Mouse (Mus musculus) 3134 (cell line): Measurements from ENCODE around the gene Gas6.

Source experiments
- DNase-seq: peaks from one replicate; pipeline ENCODE4 v3.0.0-alpha.2; 2011; ENCODE audit warnings: low spot score; ENCODE audit not compliant: insufficient read length; ENCODE audit errors: extremely low read depth

Gas6 gene

DNA sequence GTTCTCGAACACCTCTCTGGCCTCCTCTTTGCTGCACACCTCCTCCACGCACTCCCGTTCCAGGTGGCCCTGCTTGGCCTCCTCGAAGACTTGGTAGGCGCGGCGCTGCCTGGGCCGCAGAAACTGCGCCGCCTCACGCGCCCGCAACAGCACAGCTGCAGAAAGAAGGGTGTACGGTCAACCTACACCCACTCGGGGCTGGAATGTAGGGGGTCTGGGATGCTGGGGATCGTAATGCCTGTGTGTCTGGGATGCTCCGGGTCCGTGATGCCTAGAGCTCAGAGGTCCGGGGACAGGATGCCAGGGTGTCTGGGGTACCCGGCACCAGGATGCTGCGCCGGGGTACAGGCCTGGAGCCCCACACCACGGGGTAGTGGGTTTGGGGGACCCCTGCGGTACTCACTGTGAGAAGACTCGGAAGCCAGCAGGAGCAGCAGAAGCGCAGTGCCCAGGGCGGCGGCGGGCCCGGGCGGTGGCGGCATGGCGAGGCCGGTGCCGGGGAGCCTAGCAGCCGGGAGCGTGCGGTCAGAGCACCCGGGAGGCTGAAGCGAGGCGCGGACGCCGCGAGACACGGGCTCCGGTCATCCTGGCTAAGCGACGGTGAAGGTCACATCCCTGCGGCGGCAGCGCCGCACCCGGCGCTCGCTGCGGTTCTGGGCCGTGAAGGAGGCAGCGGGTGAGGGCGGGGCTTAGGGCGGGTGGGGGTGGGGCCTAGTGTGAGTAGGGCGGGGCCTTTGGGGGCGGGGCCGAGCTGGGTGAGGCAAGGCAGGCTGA, at the start of gene Gas6:
Gene Gas6, minus strand, starts transcription at position 633 of the 774 bp plus-strand sequence.
- no peak for DNase-seq

DNA sequence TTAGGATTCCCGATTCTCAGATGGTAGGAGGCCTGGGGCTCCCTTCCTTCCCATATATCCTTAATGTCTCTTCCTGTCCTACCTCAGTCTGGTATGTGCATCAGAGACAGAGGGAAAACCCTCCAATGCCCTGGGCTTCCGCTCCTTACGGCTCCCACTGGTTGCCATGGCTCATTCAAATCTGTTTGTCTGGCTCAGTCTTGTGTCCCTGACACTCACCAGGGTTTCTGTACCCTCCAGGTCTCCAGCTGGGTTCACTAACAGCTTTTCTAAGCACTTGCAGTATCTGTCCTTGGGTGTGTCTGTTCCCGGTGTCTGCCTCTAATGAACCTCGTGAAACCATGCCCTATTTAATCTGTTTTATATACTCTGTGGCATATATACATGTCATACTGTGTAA, 47.2 kb upstream of the Gas6 start:
- no peak for DNase-seq

DNA sequence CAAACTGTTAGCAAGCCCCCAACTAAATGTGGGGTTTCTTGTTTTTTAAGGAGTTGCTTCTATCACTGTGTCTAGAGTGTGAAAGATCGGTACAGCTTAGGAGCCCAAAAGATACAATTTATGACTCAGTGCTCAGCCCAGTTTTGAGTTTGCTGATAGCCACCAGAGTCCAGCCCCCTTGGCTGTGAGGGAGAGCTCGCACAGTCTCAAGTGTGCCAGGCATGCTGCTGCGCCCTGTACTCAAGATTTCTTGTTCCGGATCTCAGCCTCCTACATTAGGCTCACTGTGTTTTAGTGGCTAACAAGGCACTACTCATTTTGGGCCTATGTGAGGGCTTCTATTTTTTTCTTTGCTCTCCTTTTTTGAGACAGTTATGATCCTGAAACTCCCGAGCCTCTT, 45.8 kb upstream of the Gas6 start:
- DNase-seq: no peak

DNA sequence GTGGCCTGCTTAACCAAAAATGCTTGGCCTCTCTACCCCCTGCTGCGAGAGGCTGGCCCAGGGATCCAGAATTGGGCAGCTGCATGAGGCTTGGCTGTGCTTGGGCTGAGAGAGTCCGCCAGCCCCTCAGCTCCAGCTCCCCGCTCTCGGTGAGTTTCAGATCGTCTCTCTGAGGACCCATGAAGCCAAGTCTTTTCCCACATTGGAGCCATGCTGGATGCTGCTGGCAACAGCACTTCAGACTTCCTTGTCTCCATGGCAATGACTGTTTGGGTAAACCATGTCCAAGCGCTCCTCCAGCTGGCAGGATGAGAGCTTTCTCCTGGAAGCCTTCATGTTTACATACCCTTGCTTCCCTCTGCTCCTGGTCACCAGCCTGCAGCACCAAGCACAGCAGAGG, 44.5 kb upstream of the Gas6 start:
- DNase-seq: peak; percentile 65

DNA sequence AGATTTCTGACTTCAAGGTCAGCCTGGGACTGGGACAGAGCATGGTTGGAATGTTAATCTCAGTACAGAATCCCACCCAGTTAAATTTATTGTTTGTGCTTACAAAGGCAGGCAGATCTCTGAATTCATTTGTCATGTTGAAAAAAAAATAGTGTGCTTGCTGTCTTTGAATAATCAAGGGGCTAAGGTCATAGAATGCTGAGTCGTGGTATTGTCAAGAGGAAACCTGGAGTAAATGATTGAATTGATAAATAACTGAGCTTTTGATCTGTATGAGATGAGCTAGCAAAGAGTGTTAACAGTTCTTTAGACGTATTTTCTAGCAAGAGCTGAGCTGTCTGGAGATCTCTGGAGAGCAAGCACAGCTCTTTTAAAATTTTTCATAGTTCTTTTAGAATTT, 42.8 kb upstream of the Gas6 start:
- DNase-seq: no peak

DNA sequence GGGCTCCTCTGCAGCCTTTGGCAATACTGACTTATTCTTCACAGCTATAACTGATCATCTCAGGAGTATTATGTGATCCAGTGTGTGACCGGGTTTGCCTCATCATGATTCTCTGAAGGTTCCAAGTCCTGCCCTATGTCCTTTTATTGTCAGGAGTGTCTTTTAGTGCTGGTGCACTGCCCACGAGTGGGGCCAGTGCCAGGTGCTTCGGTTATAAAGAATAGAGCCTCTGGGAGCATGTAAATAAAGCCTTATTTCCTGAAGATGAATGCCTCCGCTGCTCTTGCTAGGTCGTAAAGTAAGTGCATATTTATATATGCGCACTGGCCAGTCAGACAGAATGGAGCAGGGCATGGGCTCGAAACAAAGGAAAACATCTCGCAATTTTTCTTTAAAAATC, 38.8 kb upstream of the Gas6 start:
- no peak for DNase-seq

DNA sequence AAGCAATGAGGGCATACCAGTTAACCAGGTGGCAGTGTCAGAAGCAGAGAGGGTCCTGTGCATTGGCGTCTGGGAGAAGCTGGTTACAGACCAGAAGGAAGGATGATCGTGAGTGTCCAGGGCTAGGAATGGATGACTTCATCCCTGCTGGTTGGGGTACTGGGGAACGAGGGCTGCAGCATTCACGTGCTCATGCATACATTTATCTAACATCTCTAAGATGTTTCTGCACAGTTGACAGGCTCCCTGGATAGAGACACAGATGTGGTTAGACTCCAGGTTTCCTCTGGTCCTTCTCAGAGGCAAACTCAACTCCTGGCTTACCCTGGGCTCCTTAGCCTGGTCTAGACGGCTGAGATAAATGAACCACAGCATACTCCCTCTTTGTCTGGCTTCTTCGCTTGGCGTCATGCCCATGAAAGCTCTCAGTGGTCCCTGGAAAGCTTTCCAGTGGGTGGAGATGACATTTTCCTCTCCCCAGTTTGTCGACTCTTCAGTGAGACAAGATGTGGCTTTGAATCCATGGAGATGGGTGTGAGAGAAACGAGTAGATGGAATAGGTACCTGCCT, 37.4 kb upstream of the Gas6 start:
- DNase-seq: no peak

DNA sequence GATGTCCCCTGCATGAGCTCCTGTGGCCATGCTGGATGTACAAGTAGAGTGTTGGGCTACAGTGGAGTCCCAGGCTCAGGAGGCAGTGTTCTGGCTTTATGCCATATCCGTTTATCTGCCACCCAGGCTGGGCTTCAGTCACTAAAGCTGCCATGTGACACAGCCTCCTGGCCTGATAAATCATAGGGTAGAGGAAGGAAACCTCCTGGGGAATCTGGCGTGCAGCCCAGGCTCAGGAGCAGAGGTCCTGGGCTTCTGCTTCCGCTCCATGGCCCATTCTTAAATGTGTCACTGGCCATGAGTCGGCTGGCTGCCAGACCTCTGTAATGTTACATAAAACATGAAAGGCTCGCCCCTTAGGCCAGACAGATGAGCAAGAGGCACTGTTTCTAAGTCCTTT, 36.7 kb upstream of the Gas6 start:
- DNase-seq: peak; percentile 83

DNA sequence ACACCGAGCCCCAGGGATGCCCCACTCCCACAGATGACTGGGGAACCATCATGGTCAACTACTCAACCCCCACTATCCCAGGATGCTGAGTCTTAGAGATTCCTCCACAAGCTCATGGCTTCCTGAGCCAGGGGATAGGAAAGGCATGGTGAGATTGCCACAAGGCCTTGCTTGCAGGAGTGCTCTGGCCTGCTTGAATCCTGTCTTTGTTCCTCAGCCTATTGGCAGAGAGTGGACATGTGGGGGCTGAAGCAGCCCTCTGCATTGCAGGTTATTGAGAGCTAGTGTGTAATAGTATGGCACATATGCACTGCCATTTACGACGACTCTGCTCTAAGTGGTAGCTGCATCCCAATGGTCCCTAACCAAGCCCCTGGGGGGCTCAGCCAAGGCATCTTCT, 36.1 kb upstream of the Gas6 start:
- DNase-seq: no peak

DNA sequence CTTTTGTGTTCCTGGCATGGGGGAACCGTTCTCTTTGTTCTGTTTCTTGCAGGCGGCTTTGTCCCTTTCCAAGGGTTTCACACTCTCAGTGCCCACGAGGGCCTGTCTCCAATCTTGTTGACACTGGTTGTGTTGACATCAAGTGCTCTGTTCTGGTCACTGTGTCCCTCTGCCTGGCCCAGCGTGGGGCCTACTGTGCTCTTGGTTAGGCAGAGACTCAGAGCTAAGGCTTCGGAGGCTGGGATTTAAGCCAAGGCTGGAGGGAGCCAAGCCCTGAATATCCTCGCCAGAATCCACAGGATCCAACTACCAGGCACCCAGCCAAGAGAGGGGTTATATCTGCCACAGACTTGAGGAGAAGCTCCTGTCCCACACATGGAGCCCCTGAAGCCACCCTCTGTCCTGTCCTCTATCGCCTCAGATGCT, 35.6 kb upstream of the Gas6 start:
- DNase-seq: peak; percentile 74

DNA sequence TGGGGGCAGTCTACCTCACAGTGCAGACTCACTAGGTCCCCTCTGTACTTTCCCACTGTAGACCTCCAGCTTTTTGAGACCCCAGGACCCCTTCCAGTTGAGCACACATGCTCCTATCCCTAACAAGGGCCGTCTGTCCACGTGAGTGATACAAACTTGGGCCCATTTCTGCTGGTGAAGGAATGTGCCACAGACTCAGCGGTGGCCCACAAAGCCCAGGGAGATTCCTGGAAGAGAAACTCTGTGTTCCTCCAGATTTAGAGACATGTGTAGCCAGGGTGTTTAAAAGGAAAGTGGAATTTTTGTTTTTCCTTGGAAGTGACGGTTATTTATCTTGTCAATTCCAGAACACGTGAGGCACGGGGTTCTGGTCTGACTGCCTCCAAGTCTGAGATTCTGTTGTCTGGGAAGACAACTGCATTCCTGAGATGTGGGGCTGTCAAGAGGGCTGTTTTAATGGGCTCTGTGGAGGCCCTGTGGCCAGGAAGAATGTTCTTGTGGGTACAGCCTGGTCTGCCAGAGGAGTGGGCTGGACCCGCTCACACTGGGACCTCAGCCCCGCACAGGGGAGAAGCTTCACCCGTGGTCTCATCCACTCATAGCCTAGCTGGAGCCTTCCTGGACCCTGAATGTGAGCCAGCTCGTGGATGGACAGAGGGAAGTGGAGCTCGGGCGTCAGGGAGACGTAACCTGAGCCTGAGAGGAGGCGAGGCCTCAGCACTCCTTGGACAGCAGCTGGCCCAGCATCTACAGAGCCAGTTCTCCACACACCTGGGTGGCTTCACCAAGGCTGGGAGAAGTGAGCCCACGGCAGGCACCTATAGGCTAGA, 34.9 kb upstream of the Gas6 start:
- DNase-seq: peak; percentile 81

DNA sequence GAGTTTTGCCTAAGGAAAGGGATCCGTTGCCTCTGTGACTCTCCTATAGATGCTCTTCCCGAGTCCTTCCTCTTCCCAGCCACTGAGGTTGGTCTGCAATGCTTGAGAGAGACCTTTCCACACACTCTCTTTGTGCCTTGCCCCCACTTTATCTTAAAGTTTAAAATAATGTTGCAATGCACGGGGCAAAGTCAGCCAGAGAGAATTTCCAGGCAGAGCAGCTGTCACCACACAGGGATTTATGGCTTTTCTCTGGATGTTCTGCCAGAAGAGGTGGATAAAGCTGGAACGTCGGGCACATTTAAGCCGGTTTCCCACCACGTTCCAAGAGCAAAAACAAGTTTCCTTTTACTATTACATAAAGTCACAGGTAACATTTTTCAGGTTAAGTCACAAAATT, 27.1 kb upstream of the Gas6 start:
- DNase-seq: peak; percentile 49

DNA sequence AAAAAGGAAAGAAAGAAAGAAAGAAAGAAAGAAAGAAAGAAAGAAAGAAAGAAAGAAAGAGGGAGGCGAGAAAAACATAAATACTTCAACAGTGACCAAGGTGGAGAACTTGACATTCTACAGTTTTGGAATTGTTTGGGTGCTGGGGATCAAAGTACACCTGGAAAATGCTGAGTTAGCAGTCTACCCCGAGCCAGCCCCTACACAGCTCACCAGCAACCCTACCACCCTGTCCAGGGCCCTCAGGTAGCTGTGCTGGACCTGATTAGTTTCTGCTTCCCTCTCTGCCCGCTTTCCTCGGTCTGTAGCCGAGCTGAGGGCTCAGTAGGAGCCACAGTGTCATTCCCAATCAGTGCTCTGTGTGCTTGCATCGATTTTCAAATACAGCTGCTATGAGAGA, 26.1 kb upstream of the Gas6 start:
- no peak for DNase-seq

DNA sequence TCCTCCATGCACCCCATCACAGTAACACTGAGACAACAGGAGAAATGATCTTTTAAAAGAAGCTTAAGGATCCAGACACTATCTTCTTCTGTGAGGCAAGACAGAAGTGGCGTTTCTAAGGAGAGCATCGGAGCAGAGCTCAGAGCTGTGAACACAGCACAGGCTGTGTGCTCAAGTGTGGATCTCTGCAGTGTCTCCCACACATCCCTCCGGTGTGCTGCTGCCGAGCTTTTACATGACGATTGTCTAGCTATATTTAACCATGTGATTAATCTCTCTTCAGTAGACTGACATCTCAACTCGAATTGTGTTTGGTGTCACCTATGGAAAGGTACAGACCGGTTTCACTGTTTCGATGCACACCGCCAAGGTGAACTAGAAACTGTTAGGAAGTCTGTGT, 25.2 kb upstream of the Gas6 start:
- no peak for DNase-seq

DNA sequence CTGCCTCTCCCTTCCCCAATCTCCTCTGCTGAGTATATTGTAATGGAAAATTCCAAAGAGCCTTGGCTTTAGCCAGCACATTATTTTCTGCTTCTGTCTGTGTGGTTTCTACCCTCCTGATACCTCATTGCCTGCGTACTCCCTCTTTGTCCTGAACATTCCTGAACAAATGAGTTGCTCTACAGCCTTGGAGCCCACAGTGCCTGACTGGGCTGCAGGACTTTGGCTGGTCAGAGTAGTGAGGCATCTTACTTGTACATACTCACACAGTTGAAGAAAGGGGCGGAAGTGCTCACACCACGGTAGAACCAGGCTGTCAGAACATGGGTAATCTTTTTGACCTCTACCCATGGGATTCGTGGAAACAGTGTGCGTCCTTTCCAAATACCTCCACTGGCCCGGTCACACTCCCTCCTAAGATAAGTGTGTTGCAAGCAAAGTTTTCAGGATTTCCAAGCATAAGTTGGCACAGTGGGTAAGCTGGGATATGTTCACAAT, 23.0 kb upstream of the Gas6 start:
- no peak for DNase-seq

DNA sequence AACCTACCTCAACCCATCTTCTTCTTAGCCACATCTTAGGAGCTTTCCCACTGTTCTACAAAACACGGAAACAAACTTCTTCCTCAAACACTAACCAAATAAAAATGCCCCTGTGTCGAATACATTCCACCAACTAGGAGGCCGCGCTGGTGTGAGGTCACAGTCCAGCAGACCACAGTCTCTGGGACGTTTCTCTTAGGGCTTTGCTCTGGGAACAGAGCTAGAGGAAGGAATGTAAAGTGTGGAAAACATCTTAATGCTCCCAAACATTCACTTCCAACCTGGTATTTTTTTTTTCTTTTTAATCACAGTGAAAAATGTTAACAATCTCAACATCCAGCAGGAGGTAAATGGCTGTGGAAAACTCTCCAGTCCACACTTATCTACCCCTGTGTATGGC, 22.4 kb upstream of the Gas6 start:
- no peak for DNase-seq

DNA sequence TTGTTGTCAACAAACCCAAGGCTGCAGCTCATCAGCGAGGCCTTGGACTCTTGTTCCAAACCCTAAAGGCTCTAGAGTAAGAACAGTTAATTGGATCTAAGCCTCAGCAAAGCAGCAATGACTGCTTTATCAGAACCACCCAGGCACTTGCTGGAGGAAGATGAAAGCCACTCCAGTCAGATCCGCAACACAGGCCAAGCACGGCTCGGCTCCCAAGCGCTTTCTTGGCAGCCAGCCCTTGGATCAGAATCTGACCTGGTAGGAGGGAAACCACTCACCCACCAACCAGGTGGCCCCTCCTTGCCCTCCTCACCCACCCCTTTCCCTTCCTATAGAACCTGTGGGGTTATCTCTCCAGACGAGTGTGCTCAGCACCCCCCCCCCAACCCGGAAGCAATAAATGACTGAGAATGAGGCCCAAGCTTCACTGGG, 21.7 kb upstream of the Gas6 start:
- no peak for DNase-seq

DNA sequence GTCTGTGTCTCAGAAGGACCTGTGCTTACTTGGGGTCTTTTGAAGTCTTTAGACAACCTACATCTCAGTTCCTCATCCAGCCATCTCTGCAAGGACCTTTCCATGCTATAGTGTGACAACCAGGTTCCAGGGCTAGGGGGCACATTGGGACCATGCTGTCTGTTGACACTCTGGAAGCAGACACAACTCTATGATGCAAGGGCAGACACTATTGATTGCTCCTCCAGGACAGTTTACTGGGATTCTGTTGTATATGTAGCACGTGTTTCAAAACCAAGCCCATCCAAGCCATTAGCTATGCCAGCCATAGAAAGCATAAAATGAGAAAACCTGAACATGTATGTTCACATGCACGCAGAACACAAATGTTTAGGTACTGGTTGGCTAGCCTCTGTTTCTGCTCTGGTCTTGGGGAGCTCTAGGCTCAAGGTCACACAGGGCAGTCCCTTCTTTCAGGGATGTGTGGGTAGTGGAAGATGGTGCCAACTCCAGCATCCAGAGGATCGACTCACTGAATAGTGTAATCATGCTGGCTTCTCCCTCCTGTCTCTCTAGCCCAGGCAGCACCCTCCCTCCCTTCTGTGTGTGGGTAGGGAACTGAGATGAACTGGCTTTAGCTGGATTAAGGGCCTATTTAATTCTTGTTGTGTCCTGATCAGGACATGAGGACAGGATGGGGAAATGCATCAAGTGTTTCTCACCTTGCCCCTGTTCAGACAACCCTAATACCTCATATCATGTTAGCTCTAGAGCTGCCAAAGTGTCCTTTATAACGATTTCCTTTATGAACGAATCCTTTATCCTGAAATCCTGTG, 19.5 kb upstream of the Gas6 start:
- DNase-seq: no peak

DNA sequence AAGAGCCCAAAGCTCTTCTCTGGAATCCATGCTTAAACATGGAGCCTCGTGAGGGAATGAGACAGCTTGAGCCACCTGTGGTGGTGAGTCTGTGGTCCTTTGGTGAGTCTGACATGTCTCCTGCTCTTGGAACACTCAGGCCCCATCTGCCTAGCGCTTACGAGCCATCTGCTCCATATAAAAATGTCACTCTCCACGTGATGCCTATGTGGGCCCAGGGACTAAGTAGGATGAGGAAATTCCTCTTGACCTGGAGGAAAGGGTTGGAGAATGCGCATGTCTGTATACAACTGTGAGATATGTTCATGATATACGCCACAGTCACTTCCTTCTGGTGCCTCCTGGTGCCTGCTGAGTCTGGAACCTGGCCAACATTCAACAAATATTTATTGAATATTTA, 18.4 kb upstream of the Gas6 start:
- DNase-seq: no peak

DNA sequence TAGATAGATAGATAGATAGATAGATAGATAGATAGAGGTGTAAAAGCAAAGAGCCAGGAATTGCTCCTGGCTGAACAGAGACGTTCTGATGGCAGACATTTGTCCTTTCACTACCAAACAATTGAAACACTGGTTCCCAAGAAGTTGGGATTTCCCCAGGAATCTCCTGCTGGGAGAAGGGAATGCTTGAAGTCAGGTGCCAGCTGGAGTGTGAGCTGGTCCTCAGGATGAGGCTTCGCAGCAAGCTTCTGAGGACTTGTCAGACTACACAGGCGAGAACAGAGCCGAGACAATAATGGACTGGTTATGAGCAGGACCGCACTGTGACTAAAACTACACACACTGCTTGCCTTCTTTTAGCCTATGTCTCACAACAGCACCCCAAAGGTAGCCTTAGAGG, 17.7 kb upstream of the Gas6 start:
- no peak for DNase-seq
